Mouse (Mus musculus) lung, adult 2 months (tissue): Measurements from ENCODE around the gene Adamts15. TPM values are rescaled to one million over a fixed set of nuclear protein-coding genes. Genes with fewer than 3 reads are reported as not detected.

Experiments used
- DNase-seq: peaks from one replicate; pipeline ENCODE4 v3.0.0; 2022
- H3K4me1 ChIP-seq: fragments of 200-500 bp; 2 replicates; pipeline ENCODE4 v1.6.1; 2011; ENCODE audit warnings: low read length; ENCODE audit not compliant: control insufficient read depth, insufficient read depth
- H3K4me3 ChIP-seq: fragments of 200-500 bp; replicated peaks from 2 replicates; pipeline ENCODE3; 2011; ENCODE audit warnings: low read depth, mild to moderate bottlenecking, control low read depth, low read length; ENCODE audit errors: extremely low read depth
- CTCF ChIP-seq: fragments of 200-500 bp; IDR thresholded peaks from 2 replicates; pipeline ENCODE4 v1.5.1; 2011; ENCODE audit warnings: mild to moderate bottlenecking, low read length, control low read depth; ENCODE audit not compliant: insufficient read depth
- POLR2A ChIP-seq: fragments of 200-500 bp; IDR thresholded peaks from 2 replicates; pipeline ENCODE4 v1.6.1; 2011; ENCODE audit warnings: low read depth, mild to moderate bottlenecking, control low read depth, low read length, borderline replicate concordance; ENCODE audit errors: extremely low read depth
- WGBS: fragments of 180-500 bp; shearing (Covaris S2); methylation state at CpG from one replicate; pipeline ENCODE4 v1.1.7; 2018; 5-methylcytosine and 5-hydroxymethylcytosine counted together
- polyA plus RNA-seq: library from polyadenylated mRNA; depleted of rRNA; stranded (reverse); fragments of >200 nt; gene quantifications from 2 replicates; pipeline ENCODE4 v1.2.3, GENCODE M21; 2012; rRNA removed

The Adamts15 gene
- 26.6 and 29.6 TPM in 2 replicates for polyA plus RNA-seq

- Histone ChIP-seq H3K4me1 (no peaks in the 10 kb centered on the region), H3K4me3 (peak within 1 kb of the TSS; percentile 50)
- DNase-seq, result peak; percentile 69
- under 1% methylated on average over 47 of the region's 47 CpGs for WGBS
- TF ChIP-seq CTCF (no peak), POLR2A (peak; percentile 71)
Measured at GRCm38 (mm10) chr9:30922197-30922894, at the start of gene Adamts15. Gene Adamts15, minus strand, starts transcription at chr9:30922452.

- Histone ChIP-seq H3K4me1 (no peaks in the 10 kb centered on the region), H3K4me3 (no peak overlapping the region)
- DNase-seq, result no peak
- 32% methylated on average over 4 of the region's 4 CpGs for WGBS
- 0 out of 2 replicates have a peak, but pooled peaks have one; percentile 34 for TF ChIP-seq CTCF
- no peak for TF ChIP-seq POLR2A
Measured at GRCm38 (mm10) chr9:30971967-30972366, 49.7 kb upstream of the Adamts15 start.

GRCm38 (mm10) chr9:30970001-30970400, 47.7 kb upstream of the Adamts15 start:
- no peak for DNase-seq
- TF ChIP-seq POLR2A, result no peak
- no peak for TF ChIP-seq CTCF
- Histone ChIP-seq H3K4me3 (no peak overlapping the region), H3K4me1 (no peaks in the 10 kb centered on the region; the same call in 1 of the 2 replicates)
- WGBS, result 56% methylated on average over 3 of the region's 3 CpGs

- WGBS, result 72% methylated on average over 6 of the region's 6 CpGs
- Histone ChIP-seq H3K4me3 (no peak overlapping the region), H3K4me1 (peaks cover 2% of the 10 kb centered on the region; the same call in 1 of the 2 replicates)
- no peak for TF ChIP-seq POLR2A
- TF ChIP-seq CTCF, result no peak
- no peak for DNase-seq
Measured at GRCm38 (mm10) chr9:30968130-30968529, 45.9 kb upstream of the Adamts15 start.

- no peak overlapping the region for H3K4me3 ChIP-seq
- no peak for DNase-seq
- peaks cover 2% of the 10 kb centered on the region; the same call in 1 of the 2 replicates for H3K4me1 ChIP-seq
- TF ChIP-seq CTCF (no peak), POLR2A (no peak)
- 21% methylated on average over 7 of the region's 7 CpGs for WGBS
Measured at GRCm38 (mm10) chr9:30966881-30967280, 44.6 kb upstream of the Adamts15 start.

- no peak for DNase-seq
- Histone ChIP-seq H3K4me3 (no peak overlapping the region), H3K4me1 (peaks cover 2% of the 10 kb centered on the region; the same call in 1 of the 2 replicates)
- 48% methylated on average over 10 of the region's 10 CpGs for WGBS
- TF ChIP-seq POLR2A, result no peak
- TF ChIP-seq CTCF, result no peak
Measured at GRCm38 (mm10) chr9:30964685-30965084, 42.4 kb upstream of the Adamts15 start.

- 59% methylated on average over 4 of the region's 4 CpGs for WGBS
- TF ChIP-seq CTCF (no peak), POLR2A (no peak)
- DNase-seq, result peak; percentile 40
- peaks cover 2% of the 10 kb centered on the region; the same call in 1 of the 2 replicates for H3K4me1 ChIP-seq
- H3K4me3 ChIP-seq, result no peak overlapping the region
Measured at GRCm38 (mm10) chr9:30963780-30964179, 41.5 kb upstream of the Adamts15 start.

GRCm38 (mm10) chr9:30955246-30955645, 33.0 kb upstream of the Adamts15 start:
- no peak overlapping the region for H3K4me3 ChIP-seq
- DNase-seq, result no peak
- TF ChIP-seq POLR2A, result no peak
- no peak for TF ChIP-seq CTCF
- peaks cover 1% of the 10 kb centered on the region; the same call in 1 of the 2 replicates for H3K4me1 ChIP-seq
- 80% methylated on average over 9 of the region's 9 CpGs for WGBS

- TF ChIP-seq CTCF (peak; percentile 41; the same call in 1 of the 2 replicates), POLR2A (no peak)
- no peak overlapping the region for H3K4me3 ChIP-seq
- WGBS, result 54% methylated on average over 8 of the region's 8 CpGs
- DNase-seq, result no peak
- peaks cover 3% of the 10 kb centered on the region; the same call in 1 of the 2 replicates for H3K4me1 ChIP-seq
Measured at GRCm38 (mm10) chr9:30953287-30953686, 31.0 kb upstream of the Adamts15 start.

GRCm38 (mm10) chr9:30951461-30951860, 29.2 kb upstream of the Adamts15 start:
- H3K4me1 ChIP-seq, result peaks cover 3% of the 10 kb centered on the region; the same call in 1 of the 2 replicates
- no peak overlapping the region for H3K4me3 ChIP-seq
- DNase-seq, result no peak
- no peak for TF ChIP-seq POLR2A
- no peak for TF ChIP-seq CTCF
- 73% methylated on average over 5 of the region's 5 CpGs for WGBS
